Mouse (Mus musculus) forebrain, embryonic 11.5 days (tissue): ENCODE measurements at regions not wholly inside any gene's neighbourhood (a gene's known extent, or its start where the extent isn't known, plus 50 kb on each side); places are given as distances from the start of the nearest gene placed in this dataset.

Experiments
- ATAC-seq: fragments of 200-750 bp; cut with Nextera tagmentation; replicated peaks from 2 replicates; pipeline ENCODE4 v1.8.0; 2017; ENCODE audit warnings: moderate TSS enrichment; ENCODE audit not compliant: low FRiP score
- DNase-seq: peaks from one replicate; pipeline ENCODE4 v3.0.0-alpha.2; 2017; ENCODE audit warnings: low spot score
- H3K27ac ChIP-seq: fragments of 300-500 bp; sonication (generic); 2 replicates; pipeline ENCODE4 v1.5.1; 2014; ENCODE audit warnings: low read depth, low read length
- H3K27me3 ChIP-seq: fragments of 300-500 bp; sonication (generic); 2 replicates; pipeline ENCODE4 v1.6.1; 2014; ENCODE audit warnings: mild to moderate bottlenecking, low read length, mixed read lengths; ENCODE audit not compliant: control insufficient read depth, insufficient read depth
- H3K36me3 ChIP-seq: fragments of 300-500 bp; sonication (generic); 2 replicates; pipeline ENCODE4 v1.6.1; 2014; ENCODE audit warnings: mild to moderate bottlenecking, low read length, moderate library complexity, mixed read lengths; ENCODE audit not compliant: control insufficient read depth, insufficient read depth
- H3K4me1 ChIP-seq: fragments of 300-500 bp; sonication (generic); replicated peaks from 2 replicates; pipeline ENCODE4 v1.6.1; 2014; ENCODE audit warnings: low read length, mixed read lengths; ENCODE audit not compliant: control insufficient read depth, insufficient read depth
- H3K4me2 ChIP-seq: fragments of 300-500 bp; sonication (generic); 2 replicates; pipeline ENCODE4 v1.6.1; 2014; ENCODE audit warnings: low read depth, mild to moderate bottlenecking, low read length, moderate library complexity, mixed read lengths; ENCODE audit not compliant: severe bottlenecking
- H3K4me3 ChIP-seq: fragments of 300-500 bp; sonication (generic); 2 replicates; pipeline ENCODE4 v1.5.1; 2014; ENCODE audit warnings: low read depth, low read length
- H3K9ac ChIP-seq: fragments of 300-500 bp; sonication (generic); 2 replicates; pipeline ENCODE4 v1.6.1; 2014; ENCODE audit warnings: low read length
- H3K9me3 ChIP-seq: fragments of 300-500 bp; sonication (generic); 2 replicates; pipeline ENCODE4 v1.6.1; 2016; ENCODE audit warnings: low read length, mixed read lengths; ENCODE audit not compliant: control insufficient read depth
- WGBS: fragments of 180-500 bp; shearing (Covaris S2); extraction: QIAGEN DNeasy Blood & Tissue Kit; methylation state at CpG from one replicate; pipeline ENCODE4 v1.1.7; 2014; 5-methylcytosine and 5-hydroxymethylcytosine counted together

DNA sequence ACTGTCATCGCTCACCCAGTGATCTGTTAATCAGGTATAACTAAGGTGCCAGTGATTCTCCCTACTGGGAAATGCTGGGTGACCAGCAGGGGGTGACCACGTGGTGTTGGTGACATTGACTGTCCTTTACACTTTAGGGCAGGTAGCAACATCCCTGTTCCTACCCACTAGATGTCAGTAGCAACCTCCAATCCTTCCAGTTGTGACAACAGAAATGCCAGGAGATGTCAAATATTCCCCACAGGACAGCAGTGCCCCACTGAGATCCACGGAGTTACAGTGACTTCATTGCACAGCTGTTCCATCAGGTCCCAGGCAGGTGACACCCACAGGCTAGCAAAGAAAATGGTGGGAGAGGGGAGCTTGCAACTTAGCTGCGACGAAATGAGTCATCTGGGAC, 176.0 kb downstream of the 1810013L24Rik start:
- H3K4me1 ChIP-seq, result no peaks in the 10 kb centered on the region
- no peak for ATAC-seq
- WGBS, result 45% methylated on average over 5 of the region's 5 CpGs
- no peak overlapping the region for H3K27ac ChIP-seq
- H3K4me2 ChIP-seq, result no peak overlapping the region
- no peaks in the 10 kb centered on the region for H3K9me3 ChIP-seq
- no peaks in the 10 kb centered on the region for H3K36me3 ChIP-seq
- no peak overlapping the region for H3K9ac ChIP-seq
- no peak overlapping the region for H3K4me3 ChIP-seq
- H3K27me3 ChIP-seq, result no peaks in the 10 kb centered on the region
- DNase-seq, result no peak

DNA sequence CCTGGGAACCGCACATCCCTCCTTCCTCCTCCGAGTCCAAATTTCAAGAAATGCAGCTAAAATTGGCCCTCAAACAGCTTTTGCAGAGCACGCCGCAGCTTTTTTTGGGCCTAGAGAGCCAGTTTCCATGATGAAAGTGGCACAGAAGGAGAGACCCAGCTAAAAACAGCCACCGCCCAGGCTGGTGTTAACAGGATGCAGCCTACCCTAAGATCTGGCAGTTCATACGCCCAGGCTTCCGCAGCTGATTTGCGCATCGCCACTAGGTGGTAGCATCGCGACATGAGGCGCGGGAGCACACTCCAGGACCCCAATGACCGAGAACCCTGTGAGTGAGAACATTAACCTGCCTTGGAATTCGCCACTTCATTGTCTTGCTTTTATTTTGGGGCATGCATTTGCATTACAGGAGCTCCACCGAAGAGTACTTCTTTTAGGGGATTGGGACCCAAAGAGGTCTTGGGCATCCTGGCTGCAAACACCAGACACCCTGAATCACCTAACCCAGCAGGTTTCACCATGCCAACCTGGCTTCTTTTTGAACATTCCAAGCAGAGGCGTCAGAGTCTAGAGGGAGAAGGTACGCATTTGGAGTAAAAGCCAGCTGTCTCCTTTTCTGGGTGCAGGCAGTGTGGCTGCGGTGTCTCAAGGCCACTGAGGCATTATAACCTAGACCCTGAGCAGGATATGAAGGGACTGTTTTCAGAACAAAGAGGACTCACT, 179.6 kb downstream of the 1810013L24Rik start:
- Histone ChIP-seq H3K4me2 (no peak overlapping the region), H3K9ac (no peak overlapping the region), H3K9me3 (no peaks in the 10 kb centered on the region), H3K4me3 (no peak overlapping the region), H3K36me3 (no peaks in the 10 kb centered on the region), H3K27me3 (no peaks in the 10 kb centered on the region), H3K4me1 (no peaks in the 10 kb centered on the region), H3K27ac (no peak overlapping the region)
- WGBS, result 23% methylated on average over 19 of the region's 19 CpGs
- ATAC-seq (peak; percentile 82), DNase-seq (peak; percentile 89)

DNA sequence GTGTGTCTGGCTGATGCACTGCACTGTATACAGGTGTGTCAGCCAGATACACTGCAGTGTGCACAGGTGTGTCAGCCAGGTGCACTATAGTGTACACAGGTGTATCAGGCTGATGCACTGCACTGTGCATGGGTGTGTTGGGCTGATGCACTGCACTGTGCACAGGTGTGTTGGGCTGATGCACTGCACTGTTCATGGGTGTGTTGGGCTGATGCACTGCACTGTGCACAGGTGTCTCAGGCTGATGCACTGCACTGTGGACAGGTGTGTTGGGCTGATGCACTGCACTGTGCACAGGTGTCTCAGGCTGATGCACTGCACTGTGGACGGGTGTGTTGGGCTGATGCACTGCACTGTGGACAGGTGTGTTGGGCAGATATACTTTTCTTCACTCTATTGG, 181.2 kb downstream of the 1810013L24Rik start:
- Histone ChIP-seq H3K27ac (no peak overlapping the region), H3K4me1 (no peaks in the 10 kb centered on the region), H3K9ac (no peak overlapping the region), H3K4me2 (no peak overlapping the region), H3K4me3 (no peak overlapping the region), H3K36me3 (no peaks in the 10 kb centered on the region), H3K9me3 (no peaks in the 10 kb centered on the region), H3K27me3 (no peaks in the 10 kb centered on the region)
- 75% methylated on average over 1 of the region's 1 CpGs for WGBS
- ATAC-seq (no peak), DNase-seq (no peak)

DNA sequence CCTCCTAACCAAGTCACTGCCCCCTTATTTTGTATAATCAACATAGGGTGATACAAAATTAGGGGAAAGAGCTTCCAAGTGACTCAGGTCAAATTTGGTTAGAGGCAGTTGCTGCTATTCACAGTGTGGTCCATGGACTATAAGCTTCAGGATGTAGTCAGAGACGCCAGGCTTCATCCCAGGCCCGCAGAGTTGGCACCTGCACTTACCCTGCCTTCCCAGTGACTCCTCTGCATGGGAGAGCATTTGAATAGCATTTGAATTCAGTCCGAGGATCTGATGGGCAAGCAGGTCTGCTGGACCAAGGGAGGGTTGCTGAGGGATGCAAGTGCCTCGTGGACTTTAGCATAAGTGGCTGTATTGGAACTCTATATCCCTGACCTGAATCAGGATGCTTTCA, 181.8 kb downstream of the 1810013L24Rik start:
- Histone ChIP-seq H3K4me1 (no peaks in the 10 kb centered on the region), H3K9me3 (no peaks in the 10 kb centered on the region), H3K4me3 (no peak overlapping the region), H3K4me2 (no peak overlapping the region), H3K27ac (no peak overlapping the region), H3K9ac (no peak overlapping the region), H3K27me3 (no peaks in the 10 kb centered on the region), H3K36me3 (no peaks in the 10 kb centered on the region)
- 74% methylated on average over 4 of the region's 4 CpGs for WGBS
- no peak for ATAC-seq
- no peak for DNase-seq

DNA sequence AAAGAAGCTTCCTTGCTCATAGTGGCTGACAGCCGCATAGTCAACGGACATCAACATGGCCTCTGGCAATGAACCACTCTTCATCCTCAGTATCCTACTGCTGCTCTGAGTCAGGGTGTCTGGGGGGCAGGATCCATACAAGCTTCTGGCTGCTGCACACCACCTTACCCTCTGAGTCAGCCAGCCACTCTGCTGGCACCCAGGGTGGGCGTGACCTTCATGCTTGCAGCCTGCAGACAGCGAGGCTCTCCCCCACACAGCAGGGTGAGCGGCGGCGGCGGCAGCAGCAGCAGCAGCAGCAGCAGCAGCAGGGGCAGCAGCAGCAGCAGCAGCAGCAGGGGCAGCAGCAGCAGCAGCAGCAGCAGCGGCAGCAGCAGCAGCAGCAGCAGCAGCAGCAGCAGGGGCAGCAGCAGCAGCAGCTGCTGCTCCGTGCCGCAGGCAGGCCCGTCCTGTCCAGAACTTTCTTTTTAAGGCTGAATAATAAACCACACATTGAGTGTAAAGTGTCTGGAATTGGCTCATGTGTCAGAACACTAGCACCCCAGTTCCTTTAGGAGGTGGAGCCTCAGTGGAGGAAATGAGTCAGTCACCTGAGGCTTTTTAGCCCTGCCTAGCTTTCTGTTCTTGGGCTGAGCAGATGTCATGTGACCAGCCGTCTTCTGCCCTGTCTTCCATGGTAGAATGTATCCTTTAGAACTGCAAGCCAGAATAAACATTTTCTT, 186.3 kb downstream of the 1810013L24Rik start:
- Histone ChIP-seq H3K36me3 (no peaks in the 10 kb centered on the region), H3K9me3 (no peaks in the 10 kb centered on the region), H3K4me1 (no peaks in the 10 kb centered on the region), H3K4me3 (no peak overlapping the region), H3K27ac (no peak overlapping the region), H3K4me2 (no peak overlapping the region), H3K9ac (no peak overlapping the region), H3K27me3 (no peaks in the 10 kb centered on the region)
- DNase-seq (no peak), ATAC-seq (no peak)
- WGBS, result 75% methylated on average over 13 of the region's 13 CpGs

DNA sequence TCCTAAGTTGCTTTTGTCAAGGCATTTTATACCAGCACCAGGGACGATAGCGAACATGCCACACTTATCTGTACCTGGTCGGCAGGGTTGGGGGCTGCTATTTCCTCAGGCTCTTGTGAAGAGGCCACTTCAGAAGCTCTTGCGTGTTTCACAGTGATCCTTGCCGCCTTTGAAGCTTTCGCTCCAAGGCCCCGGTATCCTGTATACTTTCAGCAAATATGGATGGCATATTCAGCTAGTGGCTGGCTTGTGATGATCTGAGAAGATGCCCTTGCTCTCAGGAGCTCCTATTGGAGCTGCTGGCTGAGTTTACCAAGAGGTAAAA, 186.8 kb downstream of the 1810013L24Rik start:
- Histone ChIP-seq H3K4me3 (no peak overlapping the region), H3K9ac (no peak overlapping the region), H3K9me3 (no peaks in the 10 kb centered on the region), H3K27me3 (no peaks in the 10 kb centered on the region), H3K4me2 (no peak overlapping the region), H3K36me3 (no peaks in the 10 kb centered on the region), H3K27ac (no peak overlapping the region), H3K4me1 (no peaks in the 10 kb centered on the region)
- WGBS, result 91% methylated on average over 7 of the region's 7 CpGs
- no peak for DNase-seq
- ATAC-seq, result no peak

DNA sequence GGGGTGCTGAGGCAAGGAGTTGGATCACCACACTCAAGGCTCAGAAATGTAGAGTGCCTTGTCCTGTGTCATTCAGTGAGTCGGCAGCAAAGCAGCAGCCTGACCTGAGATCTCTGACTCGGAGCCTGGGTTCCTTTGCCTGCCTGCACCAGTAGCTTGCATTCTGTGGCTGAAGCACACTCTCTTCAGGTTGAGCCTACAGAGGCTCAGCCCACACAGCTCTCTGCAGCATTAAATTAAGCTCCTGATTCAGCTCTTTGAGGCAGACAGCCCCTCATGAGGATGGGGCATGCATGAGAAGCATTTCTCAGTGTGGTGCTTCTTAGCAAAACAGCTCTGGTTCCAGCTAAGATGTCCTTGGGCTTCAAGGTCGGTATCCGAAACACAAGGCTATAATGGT, 200.8 kb downstream of the 1810013L24Rik start:
- no peak for ATAC-seq
- Histone ChIP-seq H3K27ac (no peak overlapping the region), H3K9ac (no peak overlapping the region), H3K27me3 (no peaks in the 10 kb centered on the region), H3K9me3 (no peaks in the 10 kb centered on the region), H3K4me2 (no peak overlapping the region), H3K4me1 (no peaks in the 10 kb centered on the region), H3K4me3 (no peak overlapping the region), H3K36me3 (no peaks in the 10 kb centered on the region)
- no peak for DNase-seq
- 86% methylated on average over 4 of the region's 4 CpGs for WGBS

DNA sequence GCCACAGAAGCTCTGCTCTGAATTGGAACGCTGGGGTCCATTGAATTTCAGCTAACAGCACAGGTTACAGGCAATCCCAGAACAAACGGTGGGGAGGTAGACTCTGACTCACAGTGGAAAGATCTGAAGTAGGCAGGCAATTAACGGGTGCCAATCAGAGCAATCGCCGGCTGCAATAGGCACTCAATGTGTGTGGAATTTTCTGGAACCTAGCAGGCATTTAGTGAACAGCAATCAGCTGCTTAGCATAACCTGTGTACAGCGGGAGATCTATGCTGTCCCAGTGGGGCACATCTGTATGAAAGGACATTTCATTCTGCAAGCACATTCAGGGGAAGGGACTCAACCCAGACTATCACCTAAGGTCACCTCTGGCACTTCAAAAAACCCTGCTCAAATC, 213.4 kb downstream of the 1810013L24Rik start:
- WGBS, result 82% methylated on average over 6 of the region's 6 CpGs
- H3K9me3 ChIP-seq, result no peaks in the 10 kb centered on the region
- no peaks in the 10 kb centered on the region for H3K36me3 ChIP-seq
- no peak overlapping the region for H3K4me2 ChIP-seq
- DNase-seq, result no peak
- H3K9ac ChIP-seq, result no peak overlapping the region
- H3K4me3 ChIP-seq, result no peak overlapping the region
- H3K4me1 ChIP-seq, result no peaks in the 10 kb centered on the region
- H3K27ac ChIP-seq, result no peak overlapping the region
- no peaks in the 10 kb centered on the region for H3K27me3 ChIP-seq
- no peak for ATAC-seq

DNA sequence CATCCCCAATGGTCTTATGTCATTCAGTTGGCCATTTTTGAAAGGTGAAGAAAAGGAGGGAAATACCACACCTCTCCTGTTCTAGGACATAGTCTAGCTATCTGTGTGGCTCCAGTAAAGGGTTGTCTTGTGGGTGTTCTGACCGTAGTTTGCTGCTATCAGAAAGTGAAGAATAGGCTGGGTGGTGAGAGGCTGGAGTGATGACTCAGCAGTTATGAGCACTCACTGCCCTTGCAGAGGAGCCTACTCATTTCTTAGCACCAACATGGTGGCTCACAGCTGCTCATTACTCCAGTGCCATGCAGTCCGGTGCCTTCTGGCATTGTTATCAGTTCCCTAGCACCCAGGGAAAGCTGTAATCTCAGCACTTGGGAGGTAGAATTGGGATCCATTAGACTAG, 217.0 kb downstream of the 1810013L24Rik start:
- Histone ChIP-seq H3K27ac (no peak overlapping the region), H3K36me3 (no peaks in the 10 kb centered on the region), H3K9me3 (no peaks in the 10 kb centered on the region), H3K4me3 (no peak overlapping the region), H3K4me1 (no peaks in the 10 kb centered on the region), H3K9ac (no peak overlapping the region), H3K27me3 (no peaks in the 10 kb centered on the region), H3K4me2 (no peak overlapping the region)
- ATAC-seq (no peak), DNase-seq (no peak)
- WGBS, result 91% methylated on average over 2 of the region's 2 CpGs
